Mouse (Mus musculus) T-cell, adult 66 days (primary cell): ENCODE results near the gene Lrrc28. TPM values are rescaled to one million over a fixed set of nuclear protein-coding genes. Genes with fewer than 3 reads are reported as not detected.

Source experiments
- total RNA-seq, 2 experiments: library from RNA; stranded (reverse); gene quantifications; 3 replicates in 1 of 2; 4 replicates in 1 of 2; pipeline ENCODE4 v1.2.4; 2023

Gene Lrrc28
- total RNA-seq, result 10 to 100 TPM; 27.3 to 46.9 TPM

DNA sequence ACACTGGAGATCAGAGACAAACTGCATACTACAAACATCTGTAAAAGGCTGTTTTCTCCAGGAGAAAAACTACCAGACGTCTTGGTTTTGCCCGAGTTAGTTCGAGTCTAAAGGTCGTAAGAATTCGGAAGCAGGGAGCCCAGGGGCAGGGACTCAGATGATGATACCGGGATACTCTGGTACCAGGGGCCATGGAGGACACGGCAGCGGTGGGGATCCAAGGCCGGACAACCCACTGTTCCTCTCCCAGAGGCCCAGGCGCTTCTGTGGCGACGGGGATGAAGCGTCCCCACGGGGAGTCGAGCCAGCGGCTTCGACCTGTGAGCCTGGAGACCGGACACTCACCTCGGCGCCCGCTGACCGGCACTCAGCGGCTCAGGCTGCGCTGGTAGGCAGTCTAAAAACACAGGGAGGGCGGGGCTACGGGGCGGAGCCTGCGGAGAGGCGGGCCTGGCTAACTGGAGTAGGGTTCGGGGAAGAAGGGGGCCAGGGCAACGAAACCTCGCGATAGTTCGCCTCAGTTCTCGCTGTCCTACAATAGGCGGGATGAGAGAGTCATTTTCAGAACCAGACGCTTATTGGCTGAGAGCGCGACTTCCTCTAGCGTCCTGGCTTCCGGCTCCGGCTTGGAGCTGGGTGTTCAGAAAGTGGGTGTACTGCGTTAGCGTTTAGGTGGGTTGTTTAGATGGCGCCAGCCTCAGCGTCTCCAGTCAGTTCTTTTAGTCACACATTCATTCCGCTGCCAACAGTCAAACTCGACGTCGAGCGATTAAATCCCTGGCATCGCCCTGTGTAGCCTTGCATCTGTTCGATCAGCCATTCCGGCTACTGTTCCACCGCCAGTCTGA lies at the start of gene Lrrc28:
Lrrc28 (minus strand) TSS at position 436 of the 848 bp plus-strand sequence.

DNA sequence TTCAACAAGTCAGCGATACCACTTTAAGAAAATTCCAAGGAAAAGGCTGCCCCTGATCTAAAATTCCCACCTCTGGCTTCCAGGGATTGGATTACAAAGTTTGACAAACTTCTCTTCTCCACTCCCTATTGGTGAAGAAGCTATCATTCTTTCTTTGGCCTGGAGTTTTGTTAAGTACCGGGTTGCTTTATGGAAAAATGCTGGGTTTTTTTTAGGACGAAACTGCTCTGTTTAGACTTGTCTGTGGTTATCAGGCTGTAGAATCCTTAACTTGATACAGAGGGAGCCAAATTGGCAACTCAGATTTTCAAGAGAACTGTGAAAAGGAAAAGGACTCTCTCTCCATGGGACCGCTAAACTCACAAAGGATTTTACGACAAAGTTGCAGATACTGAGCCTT lies 2.2 kb upstream of the Lrrc28 start, which contains the start of gene Ttc23:
Ttc23 (plus strand) TSS at position 134 of the 400 bp plus-strand sequence.

Other genes starting within 250 kb of the Lrrc28 start
- 1 to 10 TPM; 1.8 to 3.9 TPM for gene Ttc23, start 2.1 kb upstream of the Lrrc28 start, total RNA-seq
- gene Synm, start 114.5 kb upstream of the Lrrc28 start, total RNA-seq, result not detected